Mouse (Mus musculus): ENCODE data around the gene Brca2.

- TF ChIP-seq CTCF (IDR thresholded peaks at IDR 0.05): no peak
- no peak for TF ChIP-seq EP300 (IDR thresholded peaks at IDR 0.05)
Measured at GRCm38 (mm10) chr5:150566226-150566625, 43.8 kb downstream of the Brca2 start.

Data from lung, postnatal 0 days (tissue).